Mouse (Mus musculus): ENCODE results near the gene Rprd1b. TPM values are rescaled to one million over a fixed set of nuclear protein-coding genes. Genes with fewer than 3 reads are reported as not detected.
A peak's percentile ranks its signal among the peaks of the same experiment; 100 is the strongest.

Gene Rprd1b
- polyA plus RNA-seq, 1 experiment from 2014 or later = 30.8 TPM

DNA sequence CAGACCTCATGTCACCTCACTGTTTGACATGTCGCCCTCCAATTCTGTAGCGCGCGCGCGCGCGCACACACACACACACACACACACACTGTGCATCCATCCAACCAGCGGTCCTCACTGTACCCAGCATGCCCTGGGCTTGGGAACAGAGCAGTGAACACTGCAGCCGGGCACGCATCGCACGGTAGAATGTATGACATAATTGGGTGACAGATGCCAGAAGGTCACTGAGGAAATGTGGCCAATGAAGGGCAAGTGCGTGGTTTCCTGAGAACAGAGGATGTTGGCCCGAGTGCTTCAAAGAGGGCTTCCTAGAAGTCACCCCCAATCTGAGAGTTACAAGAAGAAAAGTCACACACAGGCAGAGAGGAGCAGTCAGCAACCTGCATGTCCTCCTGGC, 146.7 kb downstream of the Rprd1b start:
- Histone ChIP-seq H3K9me3 (ENCODE audit: control insufficient read depth, low read length) (no peaks in the 10 kb centered on the region), H3K27ac (no peak overlapping the region), H3K9ac (no peak overlapping the region), H3K4me3 (replicated peaks; ENCODE audit: low read length) (no peak overlapping the region), H3K36me3 (replicated peaks; ENCODE audit: control insufficient read depth, insufficient read depth) (no peaks in the 10 kb centered on the region), H3K4me2 (replicated peaks) (no peak overlapping the region), H3K27me3 (ENCODE audit: control insufficient read depth, insufficient read depth, low read length) (no peaks in the 10 kb centered on the region), H3K4me1 (replicated peaks; ENCODE audit: control insufficient read depth, insufficient read depth, low read length) (peaks cover 18% of the 10 kb centered on the region)
- 93% methylated on average over 15 of the region's 15 CpGs for WGBS
- DNase-seq (ENCODE audit: low spot score) (no peak), ATAC-seq (ENCODE audit: low FRiP score) (no peak)

GRCm38 (mm10) chr2:158175433-158175832, 147.1 kb downstream of the Rprd1b start:
- Histone ChIP-seq H3K4me3 (replicated peaks; ENCODE audit: low read length) (no peak overlapping the region), H3K9me3 (ENCODE audit: control insufficient read depth, low read length) (no peaks in the 10 kb centered on the region), H3K27me3 (ENCODE audit: control insufficient read depth, insufficient read depth, low read length) (no peaks in the 10 kb centered on the region), H3K9ac (no peak overlapping the region), H3K4me1 (replicated peaks; ENCODE audit: control insufficient read depth, insufficient read depth, low read length) (peaks cover 18% of the 10 kb centered on the region), H3K27ac (no peak overlapping the region), H3K4me2 (replicated peaks) (no peak overlapping the region), H3K36me3 (replicated peaks; ENCODE audit: control insufficient read depth, insufficient read depth) (no peaks in the 10 kb centered on the region)
- no peak for DNase-seq (ENCODE audit: low spot score)
- 84% methylated on average over 3 of the region's 3 CpGs for WGBS
- ATAC-seq (ENCODE audit: low FRiP score) = no peak

GRCm38 (mm10) chr2:158176763-158177162, 148.5 kb downstream of the Rprd1b start:
- Histone ChIP-seq H3K4me3 (replicated peaks; ENCODE audit: low read length) (no peak overlapping the region), H3K27me3 (ENCODE audit: control insufficient read depth, insufficient read depth, low read length) (no peaks in the 10 kb centered on the region), H3K4me2 (replicated peaks) (no peak overlapping the region), H3K9ac (no peak overlapping the region), H3K27ac (peak overlapping the region; percentile 58; the same call in 1 of the 2 replicates), H3K36me3 (replicated peaks; ENCODE audit: control insufficient read depth, insufficient read depth) (no peaks in the 10 kb centered on the region), H3K4me1 (replicated peaks; ENCODE audit: control insufficient read depth, insufficient read depth, low read length) (peaks cover 22% of the 10 kb centered on the region), H3K9me3 (ENCODE audit: control insufficient read depth, low read length) (no peaks in the 10 kb centered on the region)
- ATAC-seq (ENCODE audit: low FRiP score) = no peak
- no peak for DNase-seq (ENCODE audit: low spot score)
- WGBS = 94% methylated on average over 9 of the region's 9 CpGs

GRCm38 (mm10) chr2:158177574-158177973, 149.3 kb downstream of the Rprd1b start:
- Histone ChIP-seq H3K9me3 (ENCODE audit: control insufficient read depth, low read length) (no peaks in the 10 kb centered on the region), H3K27me3 (ENCODE audit: control insufficient read depth, insufficient read depth, low read length) (no peaks in the 10 kb centered on the region), H3K4me2 (replicated peaks) (no peak overlapping the region), H3K27ac (peak overlapping the region; percentile 58), H3K9ac (no peak overlapping the region), H3K36me3 (replicated peaks; ENCODE audit: control insufficient read depth, insufficient read depth) (no peaks in the 10 kb centered on the region), H3K4me3 (replicated peaks; ENCODE audit: low read length) (no peak overlapping the region), H3K4me1 (replicated peaks; ENCODE audit: control insufficient read depth, insufficient read depth, low read length) (peaks cover 30% of the 10 kb centered on the region)
- WGBS = 24% methylated on average over 3 of the region's 3 CpGs
- ATAC-seq (ENCODE audit: low FRiP score) (0 out of 2 replicates have a peak, but pooled peaks have one; percentile 22), DNase-seq (ENCODE audit: low spot score) (no peak)

DNA sequence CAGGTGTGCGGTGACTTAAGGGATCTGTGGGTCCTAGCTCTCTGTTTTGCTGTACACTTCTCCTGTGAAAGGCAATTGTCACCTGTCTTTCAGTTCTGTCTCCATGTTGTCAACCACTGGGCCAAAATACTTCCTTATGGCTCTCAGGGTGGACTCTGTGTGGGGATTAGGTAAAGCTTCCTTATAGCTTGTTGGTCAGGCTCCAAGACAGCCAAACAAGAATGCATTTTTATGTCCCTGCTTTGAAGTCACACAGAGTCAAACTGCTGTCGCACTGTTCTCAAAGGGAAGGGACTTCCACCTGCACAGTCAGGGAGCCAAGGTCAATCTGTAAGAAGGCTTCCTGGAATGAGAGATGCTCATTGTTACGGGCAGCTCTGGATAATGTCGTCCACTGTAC, 149.8 kb downstream of the Rprd1b start:
- Histone ChIP-seq H3K9ac (no peak overlapping the region), H3K4me2 (replicated peaks) (no peak overlapping the region), H3K9me3 (ENCODE audit: control insufficient read depth, low read length) (no peaks in the 10 kb centered on the region), H3K4me3 (replicated peaks; ENCODE audit: low read length) (no peak overlapping the region), H3K4me1 (replicated peaks; ENCODE audit: control insufficient read depth, insufficient read depth, low read length) (peaks cover 33% of the 10 kb centered on the region), H3K36me3 (replicated peaks; ENCODE audit: control insufficient read depth, insufficient read depth) (no peaks in the 10 kb centered on the region), H3K27ac (peak overlapping the region; percentile 58), H3K27me3 (ENCODE audit: control insufficient read depth, insufficient read depth, low read length) (no peaks in the 10 kb centered on the region)
- DNase-seq (ENCODE audit: low spot score) (no peak), ATAC-seq (ENCODE audit: low FRiP score) (no peak)
- 76% methylated on average over 4 of the region's 4 CpGs for WGBS

DNA sequence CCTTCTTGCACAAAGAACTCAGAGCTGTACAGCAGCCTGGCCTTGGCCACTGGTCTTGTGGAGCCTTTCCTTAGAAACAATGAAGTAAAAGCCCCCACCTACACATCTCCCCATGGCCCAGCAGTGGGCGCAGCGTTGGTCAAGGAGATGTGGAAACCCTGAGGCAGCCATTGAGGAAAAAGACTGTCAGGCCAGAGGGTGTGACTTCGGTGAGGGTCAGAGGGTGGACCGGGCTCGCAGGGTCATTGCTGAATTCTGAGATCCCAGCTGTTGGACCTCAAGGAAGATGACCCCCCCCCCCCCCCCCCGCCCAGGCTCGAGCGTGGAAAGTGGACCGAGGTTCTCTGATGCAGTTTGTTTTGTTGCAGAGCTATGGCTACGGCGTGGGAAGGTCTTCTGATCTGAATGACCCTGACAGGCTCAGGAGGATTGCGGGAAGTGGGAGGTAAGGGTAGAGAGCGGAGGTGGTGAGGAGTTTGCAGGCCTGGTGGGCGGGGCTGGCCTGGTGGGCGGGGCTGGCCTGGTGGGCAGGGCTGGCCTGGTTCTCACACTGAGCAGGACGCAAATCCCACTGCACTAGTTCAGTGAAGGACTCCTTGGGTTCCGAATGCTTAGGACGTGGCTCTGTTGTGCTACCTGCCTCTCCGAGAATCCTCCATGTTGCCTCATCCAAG, 150.5 kb downstream of the Rprd1b start:
- peak overlapping the region; percentile 18 for H3K4me3 ChIP-seq (replicated peaks; ENCODE audit: low read length)
- peak overlapping the region; percentile 39 for H3K4me2 ChIP-seq (replicated peaks)
- no peaks in the 10 kb centered on the region for H3K27me3 ChIP-seq (ENCODE audit: control insufficient read depth, insufficient read depth, low read length)
- H3K9ac ChIP-seq = no peak overlapping the region
- DNase-seq (ENCODE audit: low spot score) = no peak
- ATAC-seq (ENCODE audit: low FRiP score) = no peak; the same call in 1 of the 2 replicates
- 9% methylated on average over 17 of the region's 19 CpGs for WGBS
- H3K9me3 ChIP-seq (ENCODE audit: control insufficient read depth, low read length) = no peaks in the 10 kb centered on the region
- H3K36me3 ChIP-seq (replicated peaks; ENCODE audit: control insufficient read depth, insufficient read depth) = no peaks in the 10 kb centered on the region
- H3K27ac ChIP-seq = no peak overlapping the region
- peaks cover 34% of the 10 kb centered on the region for H3K4me1 ChIP-seq (replicated peaks; ENCODE audit: control insufficient read depth, insufficient read depth, low read length)

GRCm38 (mm10) chr2:158179370-158180111, 151.2 kb downstream of the Rprd1b start:
- no peaks in the 10 kb centered on the region for H3K36me3 ChIP-seq (replicated peaks; ENCODE audit: control insufficient read depth, insufficient read depth)
- peak overlapping the region; percentile 18 for H3K4me3 ChIP-seq (replicated peaks; ENCODE audit: low read length)
- H3K27ac ChIP-seq = no peak overlapping the region
- DNase-seq (ENCODE audit: low spot score) = no peak
- H3K4me2 ChIP-seq (replicated peaks) = peak overlapping the region; percentile 39
- no peak overlapping the region for H3K9ac ChIP-seq
- WGBS = 14% methylated on average over 18 of the region's 18 CpGs
- peaks cover 34% of the 10 kb centered on the region for H3K4me1 ChIP-seq (replicated peaks; ENCODE audit: control insufficient read depth, insufficient read depth, low read length)
- no peaks in the 10 kb centered on the region for H3K27me3 ChIP-seq (ENCODE audit: control insufficient read depth, insufficient read depth, low read length)
- H3K9me3 ChIP-seq (ENCODE audit: control insufficient read depth, low read length) = no peaks in the 10 kb centered on the region
- ATAC-seq (ENCODE audit: low FRiP score) = no peak; the same call in 1 of the 2 replicates

GRCm38 (mm10) chr2:158180797-158181196, 152.5 kb downstream of the Rprd1b start:
- WGBS = 46% methylated on average over 9 of the region's 9 CpGs

More at GRCm38 (mm10) chr2:158180797-158181196, 152.5 kb downstream of the Rprd1b start:
- H3K4me2 ChIP-seq (replicated peaks) = no peak overlapping the region
- no peaks in the 10 kb centered on the region for H3K36me3 ChIP-seq (replicated peaks; ENCODE audit: control insufficient read depth, insufficient read depth)
- DNase-seq (ENCODE audit: low spot score) (peak; percentile 66), ATAC-seq (ENCODE audit: low FRiP score) (no peak)
- peak overlapping the region; percentile 91 for H3K27ac ChIP-seq
- H3K9ac ChIP-seq = no peak overlapping the region
- no peak overlapping the region for H3K4me3 ChIP-seq (replicated peaks; ENCODE audit: low read length)
- no peaks in the 10 kb centered on the region for H3K27me3 ChIP-seq (ENCODE audit: control insufficient read depth, insufficient read depth, low read length)
- H3K4me1 ChIP-seq (replicated peaks; ENCODE audit: control insufficient read depth, insufficient read depth, low read length) = peaks cover 34% of the 10 kb centered on the region
- no peaks in the 10 kb centered on the region for H3K9me3 ChIP-seq (ENCODE audit: control insufficient read depth, low read length)
